Comparison of ENCODE assay signal across 7 mouse cellular contexts in genomic region chr7:29597291-29597690, GRCm38 (mm10).
DNase-seq lines count a peak whose midpoint lies in the region; ATAC-seq and TF ChIP-seq lines count a peak whose summit lies in the region.
"Not testable (repeated sequence)": the region's sequence is repeated elsewhere in the genome, so short reads cannot be mapped to it uniquely, and the experiment has no call there.

No protein-coding gene starts in this region.

- TF ChIP-seq CTCF in midbrain, postnatal 0 days (IDR thresholded peaks at IDR 0.05): peak; percentile 61

- H3K27me3 ChIP-seq in midbrain, postnatal 0 days (ENCODE audit: insufficient read depth, low read length): not testable (repeated sequence)

- intact Hi-C loops in left cerebral cortex, postnatal 36 days (cut with DNase I): not testable (repeated sequence)

- DNase-seq in ZHBTc4 (ENCODE audit: low read depth, low spot score): peak; percentile 82
- peak; percentile 71 to 81 for DNase-seq in cerebellum, postnatal 14 days
- DNase-seq in gastrocnemius, adult 8-10 months (ENCODE audit: low spot score in 2 of 2): peak; percentile 9 to 15
- DNase-seq in kidney, adult 11 months: peak; percentile 7
- peak; percentile 18 to 31 for DNase-seq in left cerebral cortex, postnatal 36 days (ENCODE audit: low spot score in 2 of 2)
- not testable (repeated sequence) for DNase-seq in midbrain, postnatal 0 days (ENCODE audit: low spot score)
- DNase-seq in spleen, postnatal 4 days (ENCODE audit: low spot score in 2 of 2): peak; percentile 21 to 78

- not testable (repeated sequence) for H3K4me3 ChIP-seq in midbrain, postnatal 0 days (ENCODE audit: low read depth, low read length)

- not testable (repeated sequence) for H3K9me3 ChIP-seq in midbrain, postnatal 0 days (ENCODE audit: low read length)

- not testable (repeated sequence) for H3K4me1 ChIP-seq in midbrain, postnatal 0 days (ENCODE audit: insufficient read depth, low read length)

- not testable (repeated sequence) for ATAC-seq in midbrain, postnatal 0 days (ENCODE audit: low FRiP score)

- H3K36me3 ChIP-seq in midbrain, postnatal 0 days (ENCODE audit: insufficient read depth, low read length): not testable (repeated sequence)

- not testable (repeated sequence) for H3K27ac ChIP-seq in midbrain, postnatal 0 days (ENCODE audit: low read depth, low read length)

- not testable (repeated sequence) for H3K9ac ChIP-seq in midbrain, postnatal 0 days (replicated peaks; ENCODE audit: low read length, poor library complexity, severe bottlenecking)

- 32% methylated on average over 7 of the region's 7 CpGs for WGBS in midbrain, postnatal 0 days

- not testable (repeated sequence) for H3K4me2 ChIP-seq in midbrain, postnatal 0 days (ENCODE audit: low read depth, low read length, poor library complexity, severe bottlenecking)
